ENCODE assay signal across 10 mouse cellular contexts in the genomic region with DNA sequence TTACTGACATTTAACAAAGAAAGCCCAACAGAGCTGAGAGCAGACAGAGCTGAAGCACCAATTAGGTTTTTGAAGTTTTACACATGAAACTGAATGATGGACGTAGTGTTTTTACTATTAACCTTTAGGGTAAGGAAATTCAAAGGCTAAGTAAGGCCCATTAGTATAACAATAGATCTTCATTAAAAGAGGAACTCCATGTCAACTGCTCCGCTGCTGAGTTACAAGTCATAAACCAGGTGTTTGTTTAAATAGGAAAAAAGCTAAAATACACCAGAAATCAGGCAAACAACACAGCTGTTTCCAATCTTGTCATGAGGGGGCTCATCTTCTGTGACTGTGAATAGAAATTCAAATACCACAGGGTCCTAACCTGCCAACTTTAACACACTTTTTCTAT. TPM values are rescaled to one million over a fixed set of nuclear protein-coding genes. Genes with fewer than 3 reads are reported as not detected.
A peak's percentile ranks its signal among the peaks of the same experiment; 100 is the strongest.
DNase-seq lines count a peak whose midpoint lies in the region; ATAC-seq and TF ChIP-seq lines count a peak whose summit lies in the region.
"Had no signal": no experiment of that assay in that cellular context is flagged by ENCODE, and none has a peak within 500 bp of the region (broad histone marks: within the 10 kb centered on the region; RNA-seq: fewer than 3 reads in every experiment).

No protein-coding gene starts in this region.

- H3K4me1 ChIP-seq in kidney, postnatal 0 days (replicated peaks; ENCODE audit: insufficient read depth, low read length) = peaks cover 7% of the 10 kb centered on the region; the same call in 1 of the 2 replicates
- H3K4me1 ChIP-seq in forebrain, embryonic 10.5 days = peaks cover 41% of the 10 kb centered on the region
- peaks cover 33% of the 10 kb centered on the region for H3K4me1 ChIP-seq in limb, embryonic 12.5 days (replicated peaks)
- H3K4me1 ChIP-seq in neural tube, embryonic 14.5 days (ENCODE audit: control insufficient read depth, insufficient read depth, low read length) = peaks cover 19% of the 10 kb centered on the region

- ATAC-seq in kidney, postnatal 0 days (replicated peaks; ENCODE audit: low FRiP score, low read depth) = no peak
- ATAC-seq in limb, embryonic 12.5 days (ENCODE audit: insufficient number of reproducible peaks, insufficient read depth, low FRiP score, low TSS enrichment, low read depth) = no peak
- ATAC-seq in neural tube, embryonic 14.5 days (ENCODE audit: low read depth) = no peak
- ATAC-seq: Patski had no signal

- no peaks in the 10 kb centered on the region for H3K27me3 ChIP-seq in kidney, postnatal 0 days (ENCODE audit: insufficient read depth, low read length)
- H3K27me3 ChIP-seq in forebrain, embryonic 10.5 days (ENCODE audit: poor library complexity, severe bottlenecking) = peaks cover 19% of the 10 kb centered on the region
- H3K27me3 ChIP-seq in limb, embryonic 12.5 days = peaks cover 11% of the 10 kb centered on the region
- no peaks in the 10 kb centered on the region; the same call in 1 of the 2 replicates for H3K27me3 ChIP-seq in neural tube, embryonic 14.5 days (ENCODE audit: control insufficient read depth, insufficient read depth, low read length)
- H3K27me3 ChIP-seq: Patski had no signal

- no peak for TF ChIP-seq CTCF in kidney, postnatal 0 days (IDR thresholded peaks at IDR 0.05; ENCODE audit: low read depth)

- no peaks in the 10 kb centered on the region for H3K9me3 ChIP-seq in kidney, postnatal 0 days (replicated peaks; ENCODE audit: low read length)
- H3K9me3 ChIP-seq in forebrain, embryonic 10.5 days = no peaks in the 10 kb centered on the region
- no peaks in the 10 kb centered on the region for H3K9me3 ChIP-seq in limb, embryonic 12.5 days
- no peaks in the 10 kb centered on the region for H3K9me3 ChIP-seq in neural tube, embryonic 14.5 days (ENCODE audit: control insufficient read depth, low read length)

- no peak overlapping the region for H3K9ac ChIP-seq in kidney, postnatal 0 days (ENCODE audit: low read depth, low read length)
- no peak overlapping the region for H3K9ac ChIP-seq in limb, embryonic 12.5 days (replicated peaks)
- peak overlapping the region; percentile 99; the same call in 1 of the 2 replicates for H3K9ac ChIP-seq in neural tube, embryonic 14.5 days (replicated peaks; ENCODE audit: low read depth, low read length)

- peak overlapping the region; percentile 88 for H3K4me2 ChIP-seq in kidney, postnatal 0 days (ENCODE audit: low read length)
- H3K4me2 ChIP-seq in limb, embryonic 12.5 days = peak overlapping the region; percentile 76
- peak overlapping the region; percentile 86 for H3K4me2 ChIP-seq in neural tube, embryonic 14.5 days (ENCODE audit: low read depth, low read length)

- H3K27ac ChIP-seq in kidney, postnatal 0 days = no peak overlapping the region
- H3K27ac ChIP-seq in forebrain, embryonic 10.5 days = no peak overlapping the region
- no peak overlapping the region for H3K27ac ChIP-seq in limb, embryonic 12.5 days
- H3K27ac ChIP-seq in neural tube, embryonic 14.5 days (ENCODE audit: low read depth, low read length) = no peak overlapping the region

- peak overlapping the region; percentile 96; the same call in 1 of the 2 replicates for H3K4me3 ChIP-seq in kidney, postnatal 0 days (replicated peaks; ENCODE audit: low read depth, low read length)
- peak overlapping the region; percentile 99 for H3K4me3 ChIP-seq in forebrain, embryonic 10.5 days
- peak overlapping the region; percentile 100 for H3K4me3 ChIP-seq in limb, embryonic 12.5 days (replicated peaks)
- H3K4me3 ChIP-seq in neural tube, embryonic 14.5 days (ENCODE audit: low read depth, low read length) = peak overlapping the region; percentile 98

- no peaks in the 10 kb centered on the region for H3K36me3 ChIP-seq in kidney, postnatal 0 days (ENCODE audit: insufficient read depth, low read length)
- peaks cover 12% of the 10 kb centered on the region; the same call in 1 of the 2 replicates for H3K36me3 ChIP-seq in forebrain, embryonic 10.5 days (replicated peaks)
- H3K36me3 ChIP-seq in limb, embryonic 12.5 days = no peaks in the 10 kb centered on the region
- H3K36me3 ChIP-seq in neural tube, embryonic 14.5 days (ENCODE audit: control insufficient read depth, insufficient read depth, low read length) = no peaks in the 10 kb centered on the region

- DNase-seq in kidney, postnatal 0 days (ENCODE audit: low spot score) = no peak
- DNase-seq in kidney, adult 8-10 months = no peak
- DNase-seq in forebrain, embryonic 10.5 days (ENCODE audit: extremely low spot score, low spot score) = no peak
- DNase-seq in ovary, postnatal 14 days (ENCODE audit: low spot score) = no peak
- DNase-seq in cerebellum, postnatal 36 days = no peak
- DNase-seq in thymus, postnatal 0 days (ENCODE audit: low spot score) = no peak
- DNase-seq: gastrocnemius, postnatal 14 days had no signal

- 52% methylated on average over 2 of the region's 2 CpGs for whole genome bisulfite sequencing in kidney, postnatal 0 days
- WGBS in forebrain, embryonic 10.5 days = 67% methylated on average over 2 of the region's 2 CpGs
- WGBS in limb, embryonic 12.5 days = 24% methylated on average over 2 of the region's 2 CpGs
- 18% methylated on average over 2 of the region's 2 CpGs for WGBS in neural tube, embryonic 14.5 days

RNA-seq across cellular contexts. Expression of gene Maco1, which starts 1.9 kb away (rescaled TPM):
- polyA plus RNA-seq in kidney, postnatal 0 days (2015; fragmentation: Nextera tagmentation; extraction: Ambion mirVana) = 31.2 and 32.4 TPM in 2 replicates
- polyA plus RNA-seq in forebrain, embryonic 10.5 days (2016; fragmentation: Nextera tagmentation; extraction: Ambion mirVana) = 33.0 and 35.0 TPM in 2 replicates
- 59.0 and 60.7 TPM in 2 replicates for polyA plus RNA-seq in limb, embryonic 12.5 days (2016; fragmentation: Nextera tagmentation; extraction: Ambion mirVana)
- 98.6 and 115 TPM in 2 replicates for polyA plus RNA-seq in neural tube, embryonic 14.5 days (2014; fragmentation: Nextera tagmentation; extraction: Ambion mirVana)
- polyA plus RNA-seq in thymus, postnatal 0 days (2015; fragmentation: Nextera tagmentation; extraction: Ambion mirVana) = 31.0 and 42.6 TPM in 2 replicates

RNA-seq across cellular contexts. Expression of gene Rhd, which starts 13.1 kb away (rescaled TPM):
- 0.32 and 0.40 TPM in 2 replicates for polyA plus RNA-seq in kidney, postnatal 0 days (2015; fragmentation: Nextera tagmentation; extraction: Ambion mirVana)
- 10.6 and 14.5 TPM in 2 replicates for polyA plus RNA-seq in forebrain, embryonic 10.5 days (2016; fragmentation: Nextera tagmentation; extraction: Ambion mirVana)
- polyA plus RNA-seq in limb, embryonic 12.5 days (2016; fragmentation: Nextera tagmentation; extraction: Ambion mirVana) = 7.8 TPM in 2 replicates
- polyA plus RNA-seq in neural tube, embryonic 14.5 days (2014; fragmentation: Nextera tagmentation; extraction: Ambion mirVana) = 1.8 and 2.1 TPM in 2 replicates
- 0.34 and 0.45 TPM in 2 replicates for polyA plus RNA-seq in thymus, postnatal 0 days (2015; fragmentation: Nextera tagmentation; extraction: Ambion mirVana)
